Mouse (Mus musculus) MEL (cell line): Measurements from ENCODE around the gene Kank3. TPM values are rescaled to one million over a fixed set of nuclear protein-coding genes. Genes with fewer than 3 reads are reported as not detected.
A peak's percentile ranks its signal among the peaks of the same experiment; 100 is the strongest.

Source experiments
- DNase-seq: peaks from one replicate; pipeline ENCODE4 v3.0.0; 2011; ENCODE audit warnings: low read depth, low spot score
- H3K27ac ChIP-seq: 2 replicates; pipeline ENCODE4 v1.5.1; 2012; ENCODE audit warnings: low read depth, mild to moderate bottlenecking, control low read depth, low read length, moderate library complexity; ENCODE audit not compliant: control insufficient read depth
- H3K27me3 ChIP-seq, 2 experiments: fragments of 150-350 bp in 1 of 2; sonication (generic) in 1 of 2; 2 replicates each; pipeline ENCODE4 v1.6.1; 2012; ENCODE audit warnings: low read length in 2 of 2, mild to moderate bottlenecking in 2 of 2, improper control_type of control experiment in 1 of 2, moderate library complexity in 1 of 2; ENCODE audit not compliant: insufficient read depth in 2 of 2, control insufficient read depth in 1 of 2
- H3K36me3 ChIP-seq, 2 experiments: 2 replicates each; pipeline ENCODE4 v1.6.1; 2012 to 2014; ENCODE audit warnings: low read length in 2 of 2, improper control_type of control experiment in 1 of 2, inconsistent platforms in 1 of 2, mild to moderate bottlenecking in 1 of 2; ENCODE audit not compliant: insufficient read depth in 2 of 2, control insufficient read depth in 1 of 2
- H3K4me1 ChIP-seq, 2 experiments: fragments of 150-350 bp in 1 of 2; sonication (generic) in 1 of 2; 2 replicates each; pipeline ENCODE4 v1.6.1; 2012; ENCODE audit warnings: low read length in 2 of 2, improper control_type of control experiment in 1 of 2, mild to moderate bottlenecking in 1 of 2; ENCODE audit not compliant: insufficient read depth in 2 of 2, control insufficient read depth in 1 of 2
- H3K4me3 ChIP-seq, 2 experiments: fragments of 150-350 bp in 1 of 2; sonication (generic) in 1 of 2; 2 replicates each; pipeline ENCODE4 v1.5.1; 2012; ENCODE audit warnings: low read depth in 2 of 2, low read length in 2 of 2, mild to moderate bottlenecking in 2 of 2, moderate library complexity in 2 of 2, control low read depth in 1 of 2, improper control_type of control experiment in 1 of 2; ENCODE audit not compliant: control insufficient read depth in 1 of 2, insufficient read depth in 1 of 2
- H3K79me2 ChIP-seq: 2 replicates; pipeline ENCODE4 v1.6.1; 2012; ENCODE audit warnings: mild to moderate bottlenecking, low read length, moderate library complexity; ENCODE audit not compliant: control insufficient read depth, poor library complexity, insufficient read depth
- H3K9ac ChIP-seq: 2 replicates; pipeline ENCODE4 v1.6.1; 2012; ENCODE audit warnings: low read depth, mild to moderate bottlenecking, control low read depth, low read length, moderate library complexity; ENCODE audit not compliant: control insufficient read depth, poor library complexity, severe bottlenecking
- H3K9me3 ChIP-seq: fragments of 150-350 bp; sonication (generic); replicated peaks from 2 replicates; pipeline ENCODE4 v1.6.1; 2012; ENCODE audit warnings: mild to moderate bottlenecking, low read length, improper control_type of control experiment, moderate library complexity; ENCODE audit not compliant: insufficient read depth
- BHLHE40 ChIP-seq: IDR thresholded peaks from 2 replicates; pipeline ENCODE4 v1.6.1; 2012; ENCODE audit warnings: low read depth, mild to moderate bottlenecking, inconsistent platforms, low read length, improper control_type of control experiment, borderline replicate concordance
- CHD1 ChIP-seq: IDR thresholded peaks from 2 replicates; pipeline ENCODE4 v1.6.1; 2012; ENCODE audit warnings: low read depth, mild to moderate bottlenecking, inconsistent platforms, low read length, improper control_type of control experiment
- CHD2 ChIP-seq: IDR thresholded peaks from 2 replicates; pipeline ENCODE4 v1.6.1; 2011; ENCODE audit warnings: low read length, improper control_type of control experiment
- CTCF ChIP-seq, 3 experiments: IDR thresholded peaks in 2 of 3; conservative IDR thresholded peaks in 1 of 3; 2 replicates each; pipeline ENCODE4 v1.5.1; 2011 to 2012; ENCODE audit warnings: low read length in 3 of 3, low read depth in 2 of 3, mild to moderate bottlenecking in 2 of 3, improper control_type of control experiment in 1 of 3, inconsistent platforms in 1 of 3, mixed read lengths in 1 of 3, moderate library complexity in 1 of 3; ENCODE audit not compliant: control insufficient read depth in 1 of 3, insufficient read depth in 1 of 3, poor library complexity in 1 of 3, severe bottlenecking in 1 of 3
- E2F4 ChIP-seq: IDR thresholded peaks from 2 replicates; pipeline ENCODE4 v1.6.1; 2011; ENCODE audit warnings: low read depth, low read length, improper control_type of control experiment, borderline replicate concordance
- ELF1 ChIP-seq: IDR thresholded peaks from 2 replicates; pipeline ENCODE4 v1.6.1; 2014; ENCODE audit warnings: low read depth, mild to moderate bottlenecking, inconsistent platforms, low read length, improper control_type of control experiment, moderate library complexity
- GABPA ChIP-seq: IDR thresholded peaks from 2 replicates; pipeline ENCODE4 v1.6.1; 2012; ENCODE audit warnings: low read depth, mild to moderate bottlenecking, inconsistent platforms, low read length, improper control_type of control experiment, moderate library complexity
- GATA1 ChIP-seq: IDR thresholded peaks from 2 replicates; pipeline ENCODE4 v1.6.1; 2011; ENCODE audit warnings: low read depth, low read length, improper control_type of control experiment
- HCFC1 ChIP-seq: IDR thresholded peaks from 2 replicates; pipeline ENCODE4 v1.6.1; 2012; ENCODE audit warnings: low read depth, mild to moderate bottlenecking, inconsistent platforms, low read length, improper control_type of control experiment, moderate library complexity
- JUND ChIP-seq: IDR thresholded peaks from 2 replicates; pipeline ENCODE4 v1.6.1; 2011; ENCODE audit warnings: low read depth, mild to moderate bottlenecking, improper control_type of control experiment, low read length
- MAFK ChIP-seq: IDR thresholded peaks from 2 replicates; pipeline ENCODE4 v1.6.1; 2011; ENCODE audit warnings: low read depth, mild to moderate bottlenecking, low read length, improper control_type of control experiment, borderline replicate concordance
- MAX ChIP-seq: IDR thresholded peaks from 2 replicates; pipeline ENCODE4 v1.6.1; 2011; ENCODE audit warnings: low read length, improper control_type of control experiment
- MAZ ChIP-seq: IDR thresholded peaks from 2 replicates; pipeline ENCODE4 v1.6.1; 2012; ENCODE audit warnings: low read depth, mild to moderate bottlenecking, inconsistent platforms, low read length, improper control_type of control experiment
- MEF2A ChIP-seq: IDR thresholded peaks from 2 replicates; pipeline ENCODE4 v1.6.1; 2014; ENCODE audit warnings: low read depth, mild to moderate bottlenecking, inconsistent platforms, low read length, improper control_type of control experiment; ENCODE audit not compliant: poor library complexity, insufficient replicate concordance, severe bottlenecking; ENCODE audit errors: extremely low read depth
- MXI1 ChIP-seq: IDR thresholded peaks from 2 replicates; pipeline ENCODE4 v1.6.1; 2011; ENCODE audit warnings: mild to moderate bottlenecking, low read depth, low read length, improper control_type of control experiment
- NELFE ChIP-seq: IDR thresholded peaks from 2 replicates; pipeline ENCODE4 v1.6.1; 2011; ENCODE audit warnings: low read depth, low read length, improper control_type of control experiment
- NRF1 ChIP-seq: IDR thresholded peaks from 2 replicates; pipeline ENCODE4 v1.6.1; 2014; ENCODE audit warnings: low read depth, mild to moderate bottlenecking, inconsistent platforms, low read length, improper control_type of control experiment, moderate library complexity; ENCODE audit not compliant: poor library complexity, insufficient read depth, severe bottlenecking
- POLR2A ChIP-seq, 2 experiments: IDR thresholded peaks; 2 replicates each; pipeline ENCODE4 v1.6.1; 2011 to 2012; ENCODE audit warnings: low read length in 2 of 2, mild to moderate bottlenecking in 2 of 2, control low read depth in 1 of 2, improper control_type of control experiment in 1 of 2, low read depth in 1 of 2, moderate library complexity in 1 of 2; ENCODE audit not compliant: control insufficient read depth in 1 of 2, insufficient read depth in 1 of 2, poor library complexity in 1 of 2
- POLR2AphosphoS2 ChIP-seq: IDR thresholded peaks from 2 replicates; pipeline ENCODE4 v1.6.1; 2011; ENCODE audit warnings: low read length, improper control_type of control experiment
- RAD21 ChIP-seq: IDR thresholded peaks from 2 replicates; pipeline ENCODE4 v1.6.1; 2011; ENCODE audit warnings: mild to moderate bottlenecking, low read depth, low read length, improper control_type of control experiment
- SMC3 ChIP-seq: IDR thresholded peaks from 2 replicates; pipeline ENCODE4 v1.6.1; 2011; ENCODE audit warnings: low read depth, low read length, improper control_type of control experiment
- TAL1 ChIP-seq: IDR thresholded peaks from 2 replicates; pipeline ENCODE4 v1.6.1; 2012; ENCODE audit warnings: mild to moderate bottlenecking, inconsistent platforms, low read length, moderate library complexity, mixed read lengths
- TCF12 ChIP-seq: IDR thresholded peaks from 2 replicates; pipeline ENCODE4 v1.6.1; 2014; ENCODE audit warnings: low read depth, mild to moderate bottlenecking, inconsistent platforms, low read length, improper control_type of control experiment, moderate library complexity
- UBTF ChIP-seq: IDR thresholded peaks from 2 replicates; pipeline ENCODE4 v1.6.1; 2012; ENCODE audit warnings: low read depth, mild to moderate bottlenecking, inconsistent platforms, low read length, improper control_type of control experiment, moderate library complexity, borderline replicate concordance; ENCODE audit not compliant: insufficient read depth
- USF1 ChIP-seq: IDR thresholded peaks from 2 replicates; pipeline ENCODE4 v1.6.1; 2014; ENCODE audit warnings: low read depth, mild to moderate bottlenecking, inconsistent platforms, low read length, improper control_type of control experiment, moderate library complexity
- USF2 ChIP-seq, 2 experiments: IDR thresholded peaks; 2 replicates each; pipeline ENCODE4 v1.6.1; 2011 to 2012; ENCODE audit warnings: improper control_type of control experiment in 2 of 2, low read length in 2 of 2, borderline replicate concordance in 1 of 2, inconsistent platforms in 1 of 2, low read depth in 1 of 2, mild to moderate bottlenecking in 1 of 2; ENCODE audit not compliant: insufficient read depth in 1 of 2
- ZC3H11A ChIP-seq: IDR thresholded peaks from 2 replicates; pipeline ENCODE4 v1.6.1; 2012; ENCODE audit warnings: low read depth, mild to moderate bottlenecking, inconsistent platforms, low read length, improper control_type of control experiment
- ZKSCAN1 ChIP-seq: IDR thresholded peaks from 2 replicates; pipeline ENCODE4 v1.6.1; 2012; ENCODE audit warnings: low read depth, mild to moderate bottlenecking, inconsistent platforms, low read length, improper control_type of control experiment, moderate library complexity
- ZMIZ1 ChIP-seq: IDR thresholded peaks from 2 replicates; pipeline ENCODE4 v1.6.1; 2012; ENCODE audit warnings: low read depth, mild to moderate bottlenecking, inconsistent platforms, low read length, improper control_type of control experiment, moderate library complexity
- ZNF384 ChIP-seq: IDR thresholded peaks from 2 replicates; pipeline ENCODE4 v1.6.1; 2012; ENCODE audit warnings: low read depth, mild to moderate bottlenecking, inconsistent platforms, low read length, improper control_type of control experiment
- polyA plus RNA-seq, 2 experiments: library from polyadenylated mRNA; stranded (reverse) in 1 of 2; unstranded in 1 of 2; fragments of >175 nt in 1 of 2; fragments of >200 nt in 1 of 2; gene quantifications; 2 replicates each; pipeline versions ENCODE4 v1.2.1 to v1.2.4; 2012; ENCODE audit warnings: low replicate concordance in 2 of 2, low read depth in 1 of 2; ENCODE audit not compliant: insufficient read length in 2 of 2, insufficient read depth in 1 of 2, missing spikeins in 1 of 2
- total RNA-seq: library from RNA; depleted of rRNA; stranded (reverse); fragments of 300-350 nt; gene quantifications from 2 replicates; pipeline ENCODE4 v1.2.3, GENCODE M21; 2012

Kank3 gene
- total and polyA plus RNA-seq, 3 experiments = 5.2 to 5.5 TPM; not detected in 1

GRCm38 (mm10) chr17:33825462-33825861 lies 15.1 kb downstream of the Kank3 start:
- H3K27ac ChIP-seq = no peak overlapping the region
- DNase-seq = peak; percentile 31
- no peaks in the 10 kb centered on the region for H3K27me3 ChIP-seq
- H3K4me1 ChIP-seq = peaks cover 0 to 11% of the 10 kb centered on the region in 2 experiments; a peak in 2 of 4 replicates
- peak overlapping the region; percentile 85 to 93 for H3K4me3 ChIP-seq
- H3K79me2 ChIP-seq = peaks cover 42% of the 10 kb centered on the region
- H3K9me3 ChIP-seq = no peaks in the 10 kb centered on the region
- no peak for TF ChIP-seq USF2 (IDR thresholded peaks at IDR 0.05; ENCODE audit: borderline replicate concordance in 1 of 2, insufficient read depth in 1 of 2, low read depth in 1 of 2, low read length in 2 of 2)
- TF ChIP-seq ZMIZ1 = no peak
- TF ChIP-seq ELF1 = no peak
- TF ChIP-seq MAZ = no peak
- TF ChIP-seq TCF12 = no peak
- no peak for TF ChIP-seq RAD21
- TF ChIP-seq USF1 = no peak
- TF ChIP-seq ZNF384 = no peak
- TF ChIP-seq E2F4 = no peak
- TF ChIP-seq TAL1 = no peak
- TF ChIP-seq ZKSCAN1 = no peak
- TF ChIP-seq POLR2A (IDR thresholded peaks at IDR 0.05; ENCODE audit: control insufficient read depth in 1 of 2, insufficient read depth in 1 of 2, low read depth in 1 of 2, low read length in 2 of 2, poor library complexity in 1 of 2) = no peak
- TF ChIP-seq MAFK = no peak
- no peak for TF ChIP-seq HCFC1
- TF ChIP-seq JUND = no peak
- no peak for TF ChIP-seq NRF1
- TF ChIP-seq MXI1 = no peak
- TF ChIP-seq POLR2AphosphoS2 = no peak
- TF ChIP-seq CHD2 = no peak
- TF ChIP-seq BHLHE40 = no peak
- peaks cover 23 to 27% of the 10 kb centered on the region in 2 experiments for H3K36me3 ChIP-seq
- H3K9ac ChIP-seq = peak overlapping the region; percentile 90

- peaks cover 23 to 27% of the 10 kb centered on the region in 2 experiments for H3K36me3 ChIP-seq
- DNase-seq = peak; percentile 85
- TF ChIP-seq MAX (no peak), E2F4 (no peak), ZNF384 (no peak), POLR2A (IDR thresholded peaks at IDR 0.05; ENCODE audit: control insufficient read depth in 1 of 2, insufficient read depth in 1 of 2, low read depth in 1 of 2, low read length in 2 of 2, poor library complexity in 1 of 2) (peak in 1 of 2 experiments; percentile 14; a peak in 1 of 4 replicates), USF2 (IDR thresholded peaks at IDR 0.05; ENCODE audit: borderline replicate concordance in 1 of 2, insufficient read depth in 1 of 2, low read depth in 1 of 2, low read length in 2 of 2) (no peak), ZMIZ1 (no peak), CHD2 (no peak), HCFC1 (0 out of 2 replicates have a peak, but pooled peaks have one; percentile 39), CTCF (IDR thresholded peaks at IDR 0.05 in 2 of 3, conservative IDR thresholded peaks at IDR 0.05 in 1 of 3; ENCODE audit: control insufficient read depth in 1 of 3, insufficient read depth in 1 of 3, low read depth in 2 of 3, low read length in 3 of 3, poor library complexity in 1 of 3, severe bottlenecking in 1 of 3) (peak; percentile 87 to 88 (median 87)), UBTF (no peak), NELFE (no peak), JUND (no peak), MEF2A (no peak), GATA1 (0 out of 2 replicates have a peak, but pooled peaks have one; percentile 2), SMC3 (peak; percentile 68), GABPA (no peak), CHD1 (no peak), TCF12 (no peak), RAD21 (peak; percentile 75), ZC3H11A (peak; percentile 61), USF1 (no peak)
These were observed 16.5 kb downstream of the Kank3 start for GRCm38 (mm10) chr17:33826850-33827249.

More at GRCm38 (mm10) chr17:33826850-33827249, 16.5 kb downstream of the Kank3 start:
- Histone ChIP-seq H3K4me1 (peaks cover 0 to 11% of the 10 kb centered on the region in 2 experiments; a peak in 2 of 4 replicates), H3K4me3 (no peak overlapping the region), H3K9ac (no peak overlapping the region), H3K27me3 (no peaks in the 10 kb centered on the region), H3K9me3 (no peaks in the 10 kb centered on the region), H3K27ac (no peak overlapping the region), H3K79me2 (peaks cover 42% of the 10 kb centered on the region)
